Mouse (Mus musculus): ENCODE results near the gene Pcif1. TPM values are rescaled to one million over a fixed set of nuclear protein-coding genes. Genes with fewer than 3 reads are reported as not detected.
"Not testable (repeated sequence)": the region's sequence is repeated elsewhere in the genome, so short reads cannot be mapped to it uniquely, and the experiment has no call there.

The Pcif1 gene
- total RNA-seq (2017): 18.8 and 19.2 TPM in 2 replicates

DNA sequence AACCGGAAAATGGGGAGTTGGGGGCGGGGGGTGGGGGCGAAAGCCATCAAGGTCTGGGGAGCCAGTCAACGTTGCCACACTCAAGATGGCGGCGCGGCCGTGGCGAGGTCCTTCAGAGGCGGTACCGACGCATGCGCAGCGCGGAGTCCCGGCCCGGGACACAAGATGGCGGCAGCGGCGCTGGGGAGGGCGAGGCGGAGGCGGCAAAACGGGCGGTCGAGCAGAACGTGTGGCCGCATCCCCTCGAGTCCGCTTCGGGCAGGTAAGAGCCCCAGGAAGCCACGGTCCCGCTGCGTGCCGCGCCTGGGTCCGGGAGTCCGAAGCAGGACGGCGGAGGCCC is at the start of gene Pcif1:
Gene Pcif1 (plus strand): TSS at position 77 of the 340 bp plus-strand sequence.
- peak; percentile 58 for ATAC-seq (replicated peaks; ENCODE audit: low read depth, poor library complexity, severe bottlenecking)

GRCm38 (mm10) chr2:164831029-164831428 is 48.1 kb upstream of the Pcif1 start:
- ATAC-seq (replicated peaks; ENCODE audit: low read depth, poor library complexity, severe bottlenecking): no peak

DNA sequence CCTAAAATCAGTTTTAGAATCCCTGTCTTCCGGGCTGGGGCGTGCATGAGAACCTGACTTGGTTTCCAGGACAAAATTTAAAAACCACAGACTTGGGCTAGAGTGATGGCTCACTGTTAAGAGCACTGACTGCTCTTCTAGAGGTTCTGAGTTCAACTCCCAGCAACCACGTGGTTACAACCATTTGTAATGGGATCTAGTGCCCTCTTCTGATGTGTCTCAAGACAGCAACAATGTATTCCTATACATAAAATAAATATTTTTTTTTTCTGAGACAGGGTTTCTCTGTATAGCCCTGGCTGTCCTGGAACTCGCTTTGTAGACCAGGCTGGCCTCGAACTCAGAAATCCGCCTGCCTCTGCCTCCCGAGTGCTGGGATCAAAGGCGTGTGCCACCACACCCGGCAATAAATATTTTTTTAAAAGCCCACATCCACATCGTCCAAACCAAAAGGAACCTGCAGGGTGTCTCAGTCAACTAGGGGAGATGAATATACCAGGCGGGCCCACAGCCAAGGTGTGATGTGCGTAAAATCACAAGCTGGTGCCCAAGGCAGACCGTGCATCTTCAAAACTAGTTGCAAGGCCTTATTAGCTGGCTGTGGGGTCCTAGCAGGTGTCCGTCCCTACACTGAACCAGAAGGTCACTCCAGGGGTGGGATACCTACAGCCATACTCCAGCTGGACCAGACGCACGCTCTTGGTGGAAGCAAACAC is 46.9 kb upstream of the Pcif1 start:
- no peak for ATAC-seq (replicated peaks; ENCODE audit: low read depth, poor library complexity, severe bottlenecking)

GRCm38 (mm10) chr2:164832748-164833301 is 46.3 kb upstream of the Pcif1 start, which contains the start of gene Ctsa:
Gene Ctsa, plus strand, starts transcription at chr2:164832873.
- peak; percentile 80 for ATAC-seq (replicated peaks; ENCODE audit: low read depth, poor library complexity, severe bottlenecking)

- ATAC-seq (replicated peaks; ENCODE audit: low read depth, poor library complexity, severe bottlenecking): peak; percentile 48
Measured at GRCm38 (mm10) chr2:164833314-164833959, 45.7 kb upstream of the Pcif1 start, which contains the start of gene Neurl2. Gene Neurl2, minus strand, starts transcription at chr2:164833456.

DNA sequence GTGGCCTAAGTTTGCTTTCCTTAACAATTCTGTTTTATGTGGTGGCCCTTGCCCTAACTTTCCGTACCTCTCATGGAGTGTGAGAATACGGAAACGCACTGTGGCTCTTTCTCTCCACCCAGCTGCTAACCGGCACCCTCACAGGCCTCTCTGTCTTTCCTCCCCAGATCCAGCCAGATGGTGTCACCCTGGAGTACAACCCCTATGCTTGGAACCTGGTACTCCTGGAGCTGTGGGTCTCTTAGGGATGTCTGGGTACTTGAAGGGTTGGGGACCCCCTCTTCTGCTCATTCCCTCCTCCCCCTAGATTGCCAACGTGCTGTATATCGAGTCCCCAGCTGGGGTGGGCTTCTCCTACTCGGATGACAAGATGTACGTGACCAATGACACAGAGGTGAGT is 44.6 kb upstream of the Pcif1 start:
- 0 out of 2 replicates have a peak, but pooled peaks have one; percentile 20 for ATAC-seq (replicated peaks; ENCODE audit: low read depth, poor library complexity, severe bottlenecking)

DNA sequence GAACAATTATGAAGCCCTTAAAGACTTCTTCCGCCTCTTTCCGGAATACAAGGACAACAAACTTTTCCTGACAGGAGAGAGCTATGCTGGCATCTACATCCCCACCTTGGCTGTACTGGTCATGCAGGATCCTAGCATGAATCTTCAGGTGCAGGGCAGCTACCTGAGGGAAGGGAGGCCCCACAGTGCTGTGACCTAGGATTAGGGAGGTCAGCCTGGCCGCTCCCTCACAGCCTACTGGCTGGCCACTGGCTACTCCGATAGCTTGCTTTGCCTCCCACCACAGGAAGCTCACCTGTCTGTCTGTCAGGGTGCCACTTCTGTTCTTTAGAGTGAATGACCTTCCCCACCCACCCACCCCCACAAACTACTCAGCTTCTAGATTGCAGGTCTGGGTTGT is 43.9 kb upstream of the Pcif1 start:
- ATAC-seq (replicated peaks; ENCODE audit: low read depth, poor library complexity, severe bottlenecking): no peak

- ATAC-seq (replicated peaks; ENCODE audit: low read depth, poor library complexity, severe bottlenecking): no peak
Measured at GRCm38 (mm10) chr2:164845782-164846181, 33.3 kb upstream of the Pcif1 start.

DNA sequence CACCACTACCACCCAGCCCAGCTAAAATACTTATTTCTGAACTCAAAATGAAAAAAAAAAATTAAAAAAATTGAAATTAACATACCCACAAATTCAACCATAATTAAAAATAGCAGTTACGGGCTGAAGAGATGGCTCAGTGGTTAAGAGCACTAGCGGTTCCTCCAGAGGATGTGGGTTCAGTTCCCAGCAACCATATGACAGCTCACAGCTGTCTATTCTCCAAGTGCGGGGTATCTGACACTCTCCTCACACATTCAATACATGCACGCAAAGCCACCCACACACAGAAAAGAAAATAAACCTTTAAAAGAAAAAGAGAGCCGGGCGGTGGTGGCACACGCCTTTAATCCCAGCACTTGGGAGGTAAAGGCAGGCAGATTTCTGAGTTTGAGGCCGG is 29.0 kb upstream of the Pcif1 start:
- ATAC-seq (replicated peaks; ENCODE audit: low read depth, poor library complexity, severe bottlenecking): no peak

DNA sequence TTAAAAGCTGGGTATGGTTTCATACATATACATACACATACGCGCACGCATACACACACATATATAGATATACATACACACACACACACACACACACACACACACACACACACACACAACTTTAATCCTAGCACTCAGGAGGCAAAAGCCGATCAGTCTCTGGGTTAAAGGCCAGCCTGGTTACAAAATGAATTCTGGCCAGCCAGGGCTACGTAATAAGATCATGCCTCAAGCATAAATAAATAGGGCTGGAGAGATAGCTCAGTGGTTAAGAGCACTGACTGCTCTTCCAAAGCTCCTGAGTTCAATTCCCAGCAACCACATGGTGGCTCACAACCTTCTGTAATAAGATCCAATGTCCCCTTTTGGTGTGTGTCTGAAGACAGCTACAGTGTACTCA is 23.5 kb upstream of the Pcif1 start:
- ATAC-seq (replicated peaks; ENCODE audit: low read depth, poor library complexity, severe bottlenecking): not testable (repeated sequence)

DNA sequence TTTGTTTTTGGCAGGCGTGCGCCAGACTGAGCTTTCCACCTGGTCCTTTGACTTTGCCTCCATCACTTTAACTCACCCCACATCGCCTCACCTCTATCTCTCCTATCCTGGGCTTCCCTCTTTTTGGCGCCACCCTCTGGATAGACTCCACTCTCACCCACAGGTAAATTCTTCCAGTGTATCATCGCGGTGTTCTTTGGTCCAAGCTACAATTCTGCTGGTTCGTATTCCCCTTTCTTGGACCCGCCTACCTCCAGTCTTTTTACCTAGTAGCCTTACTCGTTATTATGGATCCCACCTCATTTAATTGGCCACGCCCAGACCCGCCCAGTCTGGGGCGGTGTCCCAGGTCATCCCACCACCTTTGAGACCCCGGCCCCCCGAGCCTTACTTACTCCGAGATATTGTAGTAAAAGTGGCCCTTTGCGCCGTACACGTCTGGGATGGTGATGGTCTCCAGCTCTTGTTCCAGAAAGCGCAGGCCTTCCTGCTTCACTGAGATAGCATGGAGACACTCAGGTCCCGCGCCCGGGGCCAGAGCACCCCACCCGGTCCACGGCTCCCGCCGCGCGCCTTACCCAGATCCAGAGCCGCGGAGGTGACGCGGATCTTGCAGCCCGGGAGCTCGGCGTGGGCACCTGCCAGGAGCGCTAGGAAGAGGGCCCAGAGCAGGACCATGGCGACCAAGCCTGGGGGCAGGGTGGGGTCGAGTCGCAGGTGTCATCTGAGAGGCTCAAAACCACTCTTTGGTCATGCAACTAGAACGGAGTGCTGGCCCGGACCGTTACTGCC is 22.6 kb upstream of the Pcif1 start:
- ATAC-seq (replicated peaks; ENCODE audit: low read depth, poor library complexity, severe bottlenecking): 0 out of 2 replicates have a peak, but pooled peaks have one; percentile 18

- ATAC-seq (replicated peaks; ENCODE audit: low read depth, poor library complexity, severe bottlenecking): peak; percentile 78
Measured at GRCm38 (mm10) chr2:164857101-164857821, 21.8 kb upstream of the Pcif1 start, which contains the start of gene Pltp. Gene Pltp, minus strand, starts transcription at chr2:164857711.

DNA sequence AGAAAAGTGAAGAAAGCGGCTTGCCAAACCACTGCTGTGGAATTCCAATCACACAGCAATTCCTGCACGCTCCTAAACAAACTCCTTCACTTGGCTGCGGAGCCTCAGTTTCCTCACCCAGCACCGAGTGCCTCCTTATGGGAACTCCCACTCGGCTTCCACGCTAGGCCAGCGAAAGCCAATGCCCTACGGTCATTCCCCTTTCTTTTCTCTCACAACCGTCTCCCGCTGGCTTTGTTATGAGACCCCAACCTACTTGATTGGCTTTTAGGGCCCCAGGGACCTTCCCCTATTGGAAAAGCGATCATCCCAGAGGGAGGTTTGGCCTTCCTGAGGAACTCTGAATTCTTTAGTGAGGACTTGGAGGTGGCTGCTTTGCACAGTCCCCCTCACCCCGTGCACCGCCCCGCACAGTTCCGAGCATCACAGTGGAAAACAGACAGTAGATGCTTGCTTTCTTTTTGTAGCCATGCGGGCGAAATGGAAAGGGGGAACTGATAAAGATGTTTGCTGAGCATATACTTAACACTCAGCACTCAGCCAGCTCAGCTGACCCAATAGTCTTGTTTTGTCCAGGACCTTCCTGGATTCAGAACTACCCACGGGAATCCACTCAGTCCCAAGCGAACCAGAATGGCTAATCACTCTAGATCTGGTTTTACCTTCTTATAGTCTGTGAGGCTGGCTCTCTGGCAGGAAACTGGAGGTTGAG is 21.1 kb upstream of the Pcif1 start:
- no peak for ATAC-seq (replicated peaks; ENCODE audit: low read depth, poor library complexity, severe bottlenecking)

GRCm38 (mm10) chr2:164859155-164859554 is 19.9 kb upstream of the Pcif1 start:
- ATAC-seq (replicated peaks; ENCODE audit: low read depth, poor library complexity, severe bottlenecking): no peak

DNA sequence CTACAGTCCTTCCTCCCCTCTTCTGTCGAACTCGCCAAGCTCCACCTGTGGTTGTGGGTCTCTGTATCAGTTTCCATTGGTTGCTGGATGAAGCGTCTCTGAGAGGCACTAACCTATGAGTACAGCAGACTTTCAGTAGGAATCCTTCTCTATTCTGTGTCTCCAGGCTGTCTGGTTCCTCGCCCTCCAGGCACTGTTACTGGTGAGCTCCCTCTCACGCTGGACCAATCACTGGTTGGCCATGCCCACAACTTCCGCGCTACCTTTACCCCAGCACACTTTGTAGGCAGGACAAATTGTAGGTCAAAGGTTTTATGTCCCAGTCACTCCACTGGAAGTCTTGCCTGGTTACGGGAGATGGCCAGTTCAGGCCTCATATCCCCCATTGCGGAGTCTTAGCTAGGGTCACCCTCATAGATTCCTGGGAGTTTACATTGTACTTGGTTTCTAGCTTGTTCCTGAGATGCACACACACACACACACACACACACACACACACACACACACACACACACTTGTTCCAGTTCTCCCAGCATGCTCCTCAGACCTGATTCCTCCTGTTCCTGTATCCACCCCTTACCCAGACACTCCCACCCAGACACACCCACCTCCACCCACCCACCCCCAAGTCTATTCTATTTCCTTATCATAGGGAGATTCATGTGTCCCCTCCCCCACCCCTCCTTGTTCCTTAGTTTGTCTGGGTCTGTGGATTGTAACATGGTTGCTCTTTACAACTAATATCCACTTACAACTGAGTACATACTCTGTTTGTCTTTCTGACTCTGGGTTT is 19.3 kb upstream of the Pcif1 start:
- ATAC-seq (replicated peaks; ENCODE audit: low read depth, poor library complexity, severe bottlenecking): no peak

- ATAC-seq (replicated peaks; ENCODE audit: low read depth, poor library complexity, severe bottlenecking): no peak
Measured at GRCm38 (mm10) chr2:164861094-164861493, 18.0 kb upstream of the Pcif1 start.

- ATAC-seq (replicated peaks; ENCODE audit: low read depth, poor library complexity, severe bottlenecking): peak; percentile 14
Measured at GRCm38 (mm10) chr2:164862179-164862861, 16.8 kb upstream of the Pcif1 start.

GRCm38 (mm10) chr2:164863411-164863810 is 15.7 kb upstream of the Pcif1 start:
- ATAC-seq (replicated peaks; ENCODE audit: low read depth, poor library complexity, severe bottlenecking): not testable (repeated sequence)
